ENCODE assay signal across 25 mouse cellular contexts in the genomic region with DNA sequence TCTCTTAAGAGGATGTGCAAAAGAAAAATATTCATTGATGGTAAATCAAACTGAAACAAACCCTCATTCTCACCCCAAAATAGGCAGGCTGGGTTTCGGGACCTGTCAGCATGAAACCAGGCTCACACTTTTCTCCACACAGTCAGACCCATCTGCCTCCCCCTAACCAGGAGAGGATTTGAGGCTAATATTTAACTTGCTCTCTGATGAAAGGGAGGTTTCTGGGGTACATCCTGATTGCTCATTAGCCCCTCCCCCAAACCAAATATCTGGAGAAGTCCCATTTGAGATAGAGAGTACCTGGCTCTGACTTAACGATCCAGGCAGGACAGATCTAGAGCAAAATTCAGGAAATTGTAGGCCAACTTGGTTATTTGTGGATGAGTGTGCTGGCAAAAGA.
A peak's percentile ranks its signal among the peaks of the same experiment; 100 is the strongest.
DNase-seq lines count a peak whose midpoint lies in the region; ATAC-seq and TF ChIP-seq lines count a peak whose summit lies in the region.
"Had no signal": no experiment of that assay in that cellular context is flagged by ENCODE, and none has a peak within 500 bp of the region (broad histone marks: within the 10 kb centered on the region; RNA-seq: fewer than 3 reads in every experiment).

No protein-coding gene starts in this region.

- no peaks in the 10 kb centered on the region for H3K9me3 ChIP-seq in liver, embryonic 16.5 days (replicated peaks; ENCODE audit: control insufficient read depth, low read length)
- H3K9me3 ChIP-seq in liver, postnatal 0 days (ENCODE audit: low read length), result no peaks in the 10 kb centered on the region
- H3K9me3 ChIP-seq: embryonic facial prominence, embryonic 13.5 days; embryonic facial prominence, embryonic 15.5 days; forebrain, embryonic 10.5 days; forebrain, embryonic 12.5 days had no signal

- peaks cover 7% of the 10 kb centered on the region for H3K4me1 ChIP-seq in liver, adult 2 months (ENCODE audit: control insufficient read depth, insufficient read depth, low read length)
- H3K4me1 ChIP-seq in liver, embryonic 16.5 days (ENCODE audit: control insufficient read depth, low read depth, low read length), result no peaks in the 10 kb centered on the region
- peaks cover 3% of the 10 kb centered on the region; the same call in 1 of the 2 replicates for H3K4me1 ChIP-seq in liver, postnatal 0 days (ENCODE audit: insufficient read depth)

- no peak overlapping the region for H3K27ac ChIP-seq in liver, adult 2 months (replicated peaks; ENCODE audit: insufficient read depth, low read depth, low read length)
- no peak overlapping the region for H3K27ac ChIP-seq in liver, embryonic 16.5 days (ENCODE audit: low read length)
- no peak overlapping the region for H3K27ac ChIP-seq in liver, postnatal 0 days (ENCODE audit: low read depth)
- H3K27ac ChIP-seq: embryonic facial prominence, embryonic 13.5 days; embryonic facial prominence, embryonic 15.5 days; forebrain, embryonic 10.5 days; forebrain, embryonic 12.5 days had no signal

- TF ChIP-seq POLR2A in liver, adult 2 months (IDR thresholded peaks at IDR 0.05; ENCODE audit: extremely low read depth, insufficient read depth, low read length), result no peak

- WGBS in liver, adult 2 months, result 51% methylated on average over 2 of the region's 2 CpGs
- WGBS in liver, embryonic 16.5 days (ENCODE audit: insufficient replicate concordance), result 59% methylated on average over 2 of the region's 2 CpGs
- WGBS in liver, postnatal 0 days (ENCODE audit: insufficient replicate concordance), result 47% methylated on average over 2 of the region's 2 CpGs

- no peak overlapping the region for H3K9ac ChIP-seq in liver, adult 2 months (ENCODE audit: low read depth, low read length)
- no peak overlapping the region for H3K9ac ChIP-seq in liver, embryonic 16.5 days (ENCODE audit: low read depth, low read length)
- H3K9ac ChIP-seq in liver, postnatal 0 days (replicated peaks), result no peak overlapping the region
- H3K9ac ChIP-seq: embryonic facial prominence, embryonic 13.5 days; embryonic facial prominence, embryonic 15.5 days; forebrain, embryonic 12.5 days had no signal

- no peak overlapping the region for H3K4me2 ChIP-seq in liver, embryonic 16.5 days (ENCODE audit: low read depth, low read length)
- no peak overlapping the region for H3K4me2 ChIP-seq in liver, postnatal 0 days (ENCODE audit: low read depth, low read length)
- H3K4me2 ChIP-seq: embryonic facial prominence, embryonic 13.5 days; embryonic facial prominence, embryonic 15.5 days; forebrain, embryonic 12.5 days had no signal

- no peak for TF ChIP-seq CTCF in liver, adult 2 months (IDR thresholded peaks at IDR 0.05; ENCODE audit: low read depth, low read length)
- no peak for TF ChIP-seq CTCF in liver, postnatal 0 days (IDR thresholded peaks at IDR 0.05; ENCODE audit: low read depth)

- TF ChIP-seq EP300 in liver, postnatal 0 days (IDR thresholded peaks at IDR 0.05; ENCODE audit: low read depth), result no peak

- H3K79me2 ChIP-seq in liver, adult 2 months (ENCODE audit: control insufficient read depth, insufficient read depth, low read length), result no peaks in the 10 kb centered on the region

- no peaks in the 10 kb centered on the region for H3K27me3 ChIP-seq in liver, adult 2 months (ENCODE audit: control insufficient read depth, insufficient read depth, low read length)
- no peaks in the 10 kb centered on the region for H3K27me3 ChIP-seq in liver, embryonic 16.5 days (ENCODE audit: control insufficient read depth, insufficient read depth, low read depth, low read length)
- no peaks in the 10 kb centered on the region for H3K27me3 ChIP-seq in liver, postnatal 0 days (ENCODE audit: insufficient read depth, low read length)
- H3K27me3 ChIP-seq: embryonic facial prominence, embryonic 13.5 days had no signal

- no peak overlapping the region for H3K4me3 ChIP-seq in liver, adult 2 months (ENCODE audit: insufficient read depth, low read depth, low read length)
- no peak overlapping the region for H3K4me3 ChIP-seq in liver, embryonic 16.5 days (ENCODE audit: low read depth, low read length)
- H3K4me3 ChIP-seq in liver, postnatal 0 days (ENCODE audit: low read depth, low read length), result no peak overlapping the region
- H3K4me3 ChIP-seq: embryonic facial prominence, embryonic 13.5 days; embryonic facial prominence, embryonic 15.5 days; erythroblast, embryonic 14.5 days; forebrain, embryonic 10.5 days; forebrain, embryonic 12.5 days had no signal

- peak; percentile 36 for DNase-seq in liver, adult 2 months (ENCODE audit: extremely low read depth, low read depth, low spot score)
- DNase-seq in liver, result no peak
- no peak for DNase-seq in liver, postnatal 0 days
- peak; percentile 2 for DNase-seq in A20 (ENCODE audit: low read depth, low spot score)
- DNase-seq in kidney, postnatal 4 days, result no peak
- DNase-seq: adrenal gland, adult 8-10 months; adrenal gland, postnatal 14 days; adrenal gland, postnatal 36 days; cerebellum, adult 18-20 months; cerebellum, adult 8-10 months; cerebellum, adult 9-11 months; cerebellum, postnatal 14 days; cerebellum, postnatal 36 days; embryo, embryonic 11 days had no signal

- ATAC-seq in liver, embryonic 16.5 days (ENCODE audit: low read depth), result peak; percentile 55; the same call in 1 of the 2 replicates
- ATAC-seq in liver, postnatal 0 days, result no peak
- ATAC-seq: activated CD4-positive, CD25-positive, alpha-beta regulatory T cell, adult 4 months; forebrain, embryonic 14.5 days; forebrain, embryonic 16.5 days; Patski had no signal

- no peaks in the 10 kb centered on the region for H3K36me3 ChIP-seq in liver, adult 2 months (ENCODE audit: control insufficient read depth, insufficient read depth, low read length)
- H3K36me3 ChIP-seq in liver, embryonic 16.5 days (ENCODE audit: control insufficient read depth, insufficient read depth), result no peaks in the 10 kb centered on the region
- H3K36me3 ChIP-seq in liver, postnatal 0 days (replicated peaks; ENCODE audit: insufficient read depth, low read length), result no peaks in the 10 kb centered on the region
- H3K36me3 ChIP-seq: embryonic facial prominence, embryonic 13.5 days; embryonic facial prominence, embryonic 15.5 days; forebrain, embryonic 10.5 days; forebrain, embryonic 12.5 days; G1E had no signal

Comparison
In these comparisons a context has a peak if more than half of its experiments do, and no peak if none do; other contexts are left out.
1. DNase-seq: peak in liver, adult 2 months (single experiment) and A20 (single experiment); none in liver (single experiment), liver, postnatal 0 days (single experiment) and kidney, postnatal 4 days (0 of 2).